Mouse (Mus musculus): ENCODE measurements around the gene Rgs5.

Gene Rgs5

GRCm38 (mm10) chr1:169721836-169722235 is 66.5 kb downstream of the Rgs5 start:
- no peak for DNase-seq (ENCODE audit: extremely low read depth, low read depth, low spot score)

DNA sequence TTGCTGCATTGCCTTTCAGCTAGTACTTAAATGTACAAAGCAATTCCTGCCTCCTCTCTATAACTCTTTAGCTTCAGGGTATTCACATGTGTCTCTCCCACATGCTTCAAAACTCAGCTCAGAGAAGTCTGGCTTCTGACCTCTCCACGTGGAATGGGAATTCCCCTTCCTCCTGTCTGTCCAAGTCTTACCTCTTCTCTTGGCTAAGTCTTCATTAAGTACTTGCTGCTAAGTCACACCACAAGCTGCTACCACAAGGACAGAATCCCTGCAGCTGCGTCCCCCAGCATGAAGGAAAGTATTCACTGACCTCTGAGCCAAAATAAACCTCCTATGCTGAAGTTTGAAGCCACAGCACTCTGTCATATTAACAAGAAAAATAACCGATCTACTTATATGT is 71.0 kb downstream of the Rgs5 start:
- DNase-seq (ENCODE audit: extremely low read depth, low read depth, low spot score), result no peak

DNA sequence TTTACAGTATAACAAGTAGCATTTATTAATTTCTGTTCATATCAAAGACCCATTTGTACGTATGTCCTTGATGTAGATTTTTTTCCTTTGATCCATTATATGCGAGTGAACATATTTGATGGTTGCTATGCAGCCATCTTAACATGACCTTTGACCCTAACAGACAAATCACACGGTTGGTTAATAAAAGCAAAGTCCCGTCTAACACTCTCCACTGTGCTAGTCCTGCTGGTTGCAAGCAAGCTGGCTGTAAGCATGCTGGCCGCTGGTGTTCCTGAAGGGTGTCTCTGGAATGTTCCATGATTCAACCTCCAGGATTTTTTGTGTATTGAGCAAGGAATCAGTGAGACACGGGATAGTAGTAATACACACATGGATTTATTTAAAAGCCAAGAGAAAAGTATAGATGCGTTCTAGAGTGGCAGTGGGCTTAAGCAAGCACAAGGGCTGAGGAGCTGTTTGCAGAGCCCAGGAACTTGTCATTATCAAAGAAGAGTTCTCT is 75.3 kb downstream of the Rgs5 start:
- no peak for DNase-seq (ENCODE audit: extremely low read depth, low read depth, low spot score)

GRCm38 (mm10) chr1:169736139-169736538 is 80.8 kb downstream of the Rgs5 start:
- DNase-seq (ENCODE audit: extremely low read depth, low read depth, low spot score), result no peak

- DNase-seq (ENCODE audit: extremely low read depth, low read depth, low spot score), result no peak
Observed at GRCm38 (mm10) chr1:169737231-169737630, 81.9 kb downstream of the Rgs5 start.

GRCm38 (mm10) chr1:169741147-169741546 is 85.8 kb downstream of the Rgs5 start:
- no peak for DNase-seq (ENCODE audit: extremely low read depth, low read depth, low spot score)
